Mouse (Mus musculus): Measurements from ENCODE around the gene Hs1bp3.

Hs1bp3 gene

DNA sequence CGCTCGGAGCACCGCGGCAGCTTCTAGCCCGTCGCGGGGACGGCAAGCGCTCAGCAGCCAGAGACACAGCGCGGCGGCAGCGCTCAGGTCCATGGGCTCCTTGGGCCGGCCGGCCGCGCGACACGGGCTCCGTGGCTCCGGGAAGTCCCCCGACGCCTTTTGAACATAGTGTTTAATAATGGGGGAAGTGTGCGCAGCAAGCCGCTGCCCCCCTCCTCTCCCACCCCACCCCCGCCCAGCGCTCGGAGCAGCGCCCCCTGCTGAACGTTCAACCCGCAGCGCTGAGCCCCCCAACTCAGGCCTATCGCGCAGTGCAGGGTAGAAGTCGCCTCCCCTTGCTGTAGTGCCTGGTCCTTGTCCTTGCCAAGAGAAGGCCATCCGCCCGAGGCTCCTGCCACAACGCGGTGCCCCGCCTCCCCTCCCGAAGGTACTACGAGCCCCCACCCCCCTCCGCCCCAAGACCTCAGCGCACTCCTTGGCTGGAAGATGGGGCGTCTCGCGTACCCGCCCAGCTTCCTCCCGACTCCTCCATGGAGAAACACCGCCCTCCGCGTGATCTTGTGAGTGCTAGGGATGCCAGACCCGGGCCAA lies 11.3 kb upstream of the Hs1bp3 start, which contains the start of gene Gdf7:
Gene Gdf7 (minus strand): TSS at position 114 of the 591 bp plus-strand sequence.
- DNase-seq: no peak

DNA sequence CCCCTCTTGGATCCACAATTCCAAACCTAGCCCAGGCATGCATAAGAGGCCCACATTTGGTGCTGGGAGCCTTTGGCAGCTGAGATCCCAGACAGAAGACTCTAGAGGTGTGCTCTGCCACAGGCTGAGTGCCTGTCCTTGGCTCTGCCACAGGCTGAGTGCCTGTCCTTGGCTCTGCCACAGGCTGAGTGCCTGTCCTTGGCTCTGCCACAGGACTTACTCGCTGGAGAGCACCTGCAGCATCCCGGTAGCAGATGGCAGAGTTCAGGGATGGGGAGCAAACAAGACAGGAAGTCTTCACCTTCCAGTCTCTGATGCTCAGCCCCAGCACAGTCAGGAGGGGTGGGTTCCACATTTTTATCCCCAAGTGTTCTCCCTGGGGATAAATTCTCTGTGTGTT lies 8.0 kb upstream of the Hs1bp3 start:
- no peak for DNase-seq

DNA sequence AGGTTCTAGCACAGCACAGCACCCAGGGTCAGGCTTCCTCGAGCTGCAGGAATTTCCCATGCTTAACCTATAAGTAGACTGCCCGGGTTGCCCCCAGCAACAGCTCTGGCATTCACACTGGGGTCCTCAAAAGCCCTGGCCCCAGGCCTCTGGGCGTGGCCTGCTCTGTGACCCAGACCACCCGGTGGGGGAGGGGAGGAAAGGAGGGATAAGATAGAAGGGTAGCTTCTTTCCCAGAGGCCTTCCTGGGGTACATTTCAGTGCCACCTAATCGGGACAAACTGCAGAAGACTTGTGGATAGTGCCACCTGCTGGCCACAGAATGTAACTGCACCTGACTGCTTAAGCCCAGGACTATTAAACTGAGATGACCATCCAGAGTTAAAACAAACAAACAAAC lies 6.8 kb upstream of the Hs1bp3 start:
- DNase-seq: peak; percentile 84 to 85

DNA sequence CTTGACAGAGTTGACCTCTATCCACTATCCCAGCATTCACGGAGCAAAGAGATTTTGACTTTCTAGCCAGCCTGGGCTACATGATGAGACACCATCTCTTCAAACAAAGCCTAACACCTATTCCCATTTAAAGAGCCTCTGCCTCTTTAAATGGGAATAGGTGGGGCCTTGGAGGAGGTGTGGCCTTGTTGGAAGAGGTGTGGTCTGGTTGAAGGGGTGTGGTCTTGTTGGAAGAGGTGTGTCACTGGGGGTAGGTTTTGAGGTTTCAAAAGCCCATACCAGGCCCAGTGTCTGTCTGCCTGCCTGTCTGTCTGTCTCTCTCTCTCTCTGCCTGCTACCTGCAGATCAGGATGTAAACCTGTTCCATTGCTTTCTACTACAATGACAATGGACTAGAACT lies 6.3 kb upstream of the Hs1bp3 start:
- DNase-seq: no peak

DNA sequence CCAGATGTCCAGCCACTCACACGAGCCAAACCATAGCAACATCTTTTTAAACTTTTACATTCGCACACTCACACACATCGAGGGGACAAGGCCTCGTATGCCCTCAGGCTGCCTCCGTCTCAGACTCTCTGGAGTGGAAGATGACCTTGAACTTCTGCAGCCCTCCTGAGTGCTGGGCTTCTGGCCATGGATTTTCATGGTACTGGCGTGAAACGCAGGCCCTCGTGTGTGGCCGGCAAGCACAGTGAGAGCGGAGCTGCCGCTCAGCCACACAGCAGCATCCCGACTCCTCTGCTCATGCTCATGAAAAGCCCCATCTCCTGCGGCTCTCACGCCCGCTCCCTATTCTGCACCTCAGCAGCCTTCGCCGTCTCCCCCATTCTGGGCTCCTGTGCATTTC lies 2.2 kb upstream of the Hs1bp3 start:
- DNase-seq: no peak

DNA sequence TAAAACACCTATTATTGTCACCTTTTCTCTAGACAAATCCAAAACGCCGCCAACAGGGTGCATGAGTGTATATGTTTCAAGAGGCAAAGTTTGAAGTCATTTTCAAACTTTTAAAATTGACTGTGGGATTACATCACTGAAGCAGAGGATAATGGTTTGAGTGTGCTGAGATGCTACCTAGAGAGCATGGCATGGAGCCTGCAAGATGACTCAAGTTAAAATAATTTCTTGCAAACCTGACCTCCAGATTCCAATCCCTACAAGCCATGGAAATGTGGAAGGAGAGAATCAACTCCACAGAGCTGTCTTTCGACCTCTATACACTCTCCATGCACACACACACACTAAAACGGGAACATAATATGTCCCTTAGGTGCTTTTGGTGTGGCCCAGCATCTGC lies 966 bp upstream of the Hs1bp3 start:
- DNase-seq: no peak

DNA sequence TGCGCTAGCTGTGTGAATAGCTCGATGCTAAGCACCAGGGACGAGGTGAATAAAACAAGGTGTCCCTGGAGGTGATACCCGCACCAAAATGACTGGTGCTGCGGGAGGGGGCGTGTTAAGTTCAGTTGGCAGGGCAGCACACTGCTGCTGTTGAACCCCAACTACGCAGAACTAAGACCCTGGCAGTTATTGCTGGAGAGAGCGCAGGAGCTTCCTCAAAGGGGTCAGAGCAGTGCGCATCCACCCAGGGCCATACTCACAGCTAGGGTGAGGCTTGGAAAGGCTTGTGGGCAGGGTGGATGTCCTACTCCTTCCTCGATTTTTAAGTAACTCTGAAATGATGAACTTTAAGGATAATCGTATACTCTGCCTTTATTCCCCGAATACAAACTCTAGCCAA lies 541 bp downstream of the Hs1bp3 start:
- no peak for DNase-seq

DNA sequence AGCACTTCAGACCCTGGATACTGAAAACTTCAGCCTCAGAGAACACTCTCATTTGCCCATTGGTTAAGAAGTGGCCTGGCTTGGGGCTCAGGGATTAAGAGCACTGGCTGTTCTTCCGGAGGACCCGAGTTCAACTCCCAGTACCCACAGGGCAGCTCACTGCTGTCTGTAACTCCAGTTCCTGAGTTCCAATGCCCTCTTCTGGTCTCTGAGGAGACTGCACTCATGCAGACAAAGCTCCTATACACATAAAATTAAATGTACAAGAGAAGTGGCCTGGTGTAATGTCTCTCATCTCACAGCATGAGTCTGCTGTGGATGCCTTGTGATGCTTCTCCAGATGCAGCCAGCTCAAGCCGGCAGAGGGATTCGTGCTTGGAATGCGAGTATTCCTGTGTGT lies 3.3 kb downstream of the Hs1bp3 start:
- no peak for DNase-seq

DNA sequence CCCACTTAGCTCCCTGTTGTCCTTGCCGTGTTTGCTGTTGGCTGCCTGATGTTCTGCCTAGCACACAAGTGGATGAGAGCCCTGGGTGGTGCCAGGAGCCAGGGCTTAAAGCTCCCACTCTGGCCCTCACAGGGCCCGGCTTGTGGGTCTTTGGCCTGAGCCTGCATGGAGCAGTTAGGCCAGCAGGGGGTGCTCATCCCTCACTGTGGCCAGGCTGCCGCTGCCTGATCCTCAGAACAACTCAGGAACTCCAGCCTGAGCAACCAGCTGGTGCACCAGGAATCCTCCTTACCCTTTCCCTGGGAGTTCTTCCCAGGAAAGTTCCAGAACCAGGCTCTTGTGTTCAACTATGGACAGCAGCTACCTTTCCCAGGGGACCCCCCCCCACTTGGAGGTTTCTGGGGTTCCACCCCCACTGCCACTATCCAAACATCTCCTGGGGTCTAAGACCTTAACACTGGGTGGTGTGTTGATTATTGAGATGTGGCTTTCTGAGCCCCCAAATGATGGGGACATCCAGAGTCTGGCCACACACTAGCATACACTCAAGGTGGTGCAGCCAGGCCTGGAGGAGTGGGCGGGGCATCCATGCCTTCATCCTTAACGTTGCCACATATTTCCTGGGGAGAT lies 7.0 kb downstream of the Hs1bp3 start:
- DNase-seq: peak; percentile 90 to 93

DNA sequence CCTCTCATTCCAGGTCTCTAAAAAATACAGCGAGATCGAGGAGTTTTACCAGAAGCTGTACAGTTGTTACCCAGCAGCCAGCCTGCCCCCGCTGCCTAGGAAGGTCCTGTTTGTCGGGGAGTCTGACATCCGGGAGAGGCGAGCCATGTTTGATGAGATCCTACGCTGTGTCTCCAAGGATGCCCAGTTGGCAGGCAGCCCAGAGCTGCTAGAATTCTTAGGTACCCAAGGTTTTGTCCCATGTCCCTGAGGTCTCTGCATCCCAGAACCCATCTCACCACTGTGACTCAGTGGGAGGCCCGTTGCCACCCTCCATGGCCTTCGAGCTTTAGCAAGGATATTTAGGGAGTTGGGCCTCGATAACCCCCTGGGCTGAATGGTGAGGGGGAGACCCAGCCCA lies 8.3 kb downstream of the Hs1bp3 start:
- DNase-seq: peak in 1 of 2 experiments; percentile 45

DNA sequence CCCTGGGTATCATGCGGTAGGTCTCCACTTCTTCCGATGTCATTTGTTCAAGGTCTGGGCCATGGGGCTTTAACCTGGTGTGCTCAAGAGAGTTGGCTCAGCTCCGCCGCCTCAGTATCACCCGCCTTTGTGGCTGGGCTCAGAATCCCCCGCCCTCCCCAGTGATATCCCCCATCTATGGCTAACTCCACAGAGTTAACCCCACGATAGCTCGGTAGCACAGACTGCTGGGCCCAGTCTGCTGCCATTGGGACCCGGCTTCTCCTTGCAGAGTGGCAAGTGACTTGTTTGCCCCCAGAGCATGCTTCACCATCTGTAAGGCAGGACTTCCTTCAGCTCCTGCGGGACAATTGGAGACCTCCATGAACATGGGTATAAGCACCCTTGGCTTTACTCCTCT lies 10.9 kb downstream of the Hs1bp3 start:
- no peak for DNase-seq

DNA sequence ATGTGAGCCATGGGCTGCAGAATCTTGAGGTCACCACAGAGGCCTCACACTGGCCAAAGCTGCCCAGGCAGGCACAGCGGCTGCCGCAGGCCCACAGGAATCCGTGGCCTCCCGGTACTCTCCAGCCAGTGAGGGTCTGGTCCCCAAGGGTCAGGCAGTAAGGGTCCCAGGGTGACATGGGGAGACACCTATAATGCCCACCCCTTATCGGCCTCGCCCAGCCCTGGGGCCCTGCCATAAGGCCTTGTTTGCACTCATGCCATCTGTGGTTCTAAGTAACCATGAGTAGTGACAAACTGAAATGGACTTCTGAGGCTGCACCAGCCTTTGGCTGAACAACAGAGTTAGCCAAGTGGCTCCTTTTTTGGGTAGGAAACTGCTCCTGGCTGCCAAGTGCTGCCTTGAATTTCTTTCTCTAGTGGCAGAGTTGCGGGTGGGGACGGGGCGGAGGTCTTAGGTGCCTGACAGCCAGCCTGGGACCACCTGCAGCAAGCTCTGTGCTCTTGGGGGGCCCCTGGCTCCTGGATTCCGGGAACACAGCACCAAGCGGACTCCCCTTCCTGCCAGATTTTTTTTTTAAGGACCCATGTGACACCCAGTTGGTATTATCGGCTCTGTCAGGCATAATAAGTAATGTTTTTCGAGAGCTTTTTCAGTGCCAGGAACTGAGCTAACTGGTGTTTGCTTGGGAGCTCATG lies 12.2 kb downstream of the Hs1bp3 start:
- DNase-seq: peak; percentile 47 to 49

DNA sequence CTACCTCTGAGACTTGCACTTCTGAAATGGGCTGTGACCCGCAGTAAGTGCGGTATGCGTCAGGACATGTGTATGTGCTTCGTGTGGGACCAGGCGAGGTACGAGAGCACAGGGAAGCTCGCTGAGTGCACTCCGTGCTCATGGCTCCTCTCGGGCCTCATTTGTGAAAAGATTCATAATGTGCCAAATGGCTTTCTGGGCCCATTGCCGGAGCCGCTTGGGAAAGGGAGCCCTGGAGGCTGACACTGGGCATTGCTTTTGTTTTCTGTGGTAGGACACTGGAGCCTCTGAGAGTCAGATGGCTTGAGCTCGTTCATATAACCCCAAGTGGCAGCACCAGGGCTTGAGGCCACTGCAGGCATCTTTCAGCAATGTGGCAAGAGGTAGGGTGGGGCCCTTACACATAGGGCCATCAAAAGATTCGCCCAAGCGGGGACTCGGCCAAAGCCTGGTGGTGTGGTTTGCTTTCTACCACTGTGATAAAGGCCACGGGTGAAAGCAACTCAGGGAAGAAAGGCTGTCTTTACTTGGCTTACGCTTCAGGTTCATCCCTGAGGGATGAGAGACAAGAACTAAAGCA lies 12.8 kb downstream of the Hs1bp3 start:
- peak; percentile 66 to 68 for DNase-seq

DNA sequence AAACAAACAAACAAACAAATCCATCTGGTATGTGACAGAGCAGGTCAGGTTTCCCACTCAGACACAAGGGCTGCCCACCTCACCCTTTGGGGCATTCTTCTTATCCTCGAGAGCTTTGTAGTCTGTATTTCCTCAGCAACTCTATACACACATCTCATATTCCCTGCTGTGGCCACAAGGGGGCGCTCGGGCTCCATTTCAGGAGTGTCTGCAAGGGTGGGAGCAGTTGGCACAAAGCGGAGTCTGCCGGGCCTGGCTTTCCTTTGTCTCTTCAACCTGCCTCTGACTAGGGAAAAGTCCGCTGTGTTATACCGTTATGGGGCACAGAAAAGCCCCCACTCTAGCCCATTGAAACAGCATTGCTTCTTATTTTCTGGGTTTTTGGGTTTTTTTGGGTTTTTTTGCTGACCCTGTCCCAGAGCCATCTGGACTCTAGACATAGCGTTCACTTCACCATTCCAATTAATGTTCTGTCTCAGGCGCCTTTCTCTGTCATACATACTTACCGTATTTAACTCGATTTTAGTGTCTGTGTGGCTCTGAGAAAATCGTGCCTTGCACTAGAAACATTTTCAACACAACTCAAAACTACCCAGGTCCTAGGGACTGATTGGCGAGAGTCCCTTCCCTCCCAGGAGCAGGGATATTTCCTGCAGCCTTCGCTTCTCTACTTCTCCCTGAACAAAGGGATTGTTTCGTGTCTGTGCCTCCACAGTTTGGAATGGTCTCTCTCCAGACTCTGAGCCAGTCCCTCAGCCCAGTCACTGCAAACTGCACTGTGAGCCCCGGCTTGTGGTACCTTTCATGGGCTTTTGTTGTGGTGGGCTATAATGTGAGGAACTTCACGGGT lies 13.8 kb downstream of the Hs1bp3 start:
- peak; percentile 98 to 99 for DNase-seq

DNA sequence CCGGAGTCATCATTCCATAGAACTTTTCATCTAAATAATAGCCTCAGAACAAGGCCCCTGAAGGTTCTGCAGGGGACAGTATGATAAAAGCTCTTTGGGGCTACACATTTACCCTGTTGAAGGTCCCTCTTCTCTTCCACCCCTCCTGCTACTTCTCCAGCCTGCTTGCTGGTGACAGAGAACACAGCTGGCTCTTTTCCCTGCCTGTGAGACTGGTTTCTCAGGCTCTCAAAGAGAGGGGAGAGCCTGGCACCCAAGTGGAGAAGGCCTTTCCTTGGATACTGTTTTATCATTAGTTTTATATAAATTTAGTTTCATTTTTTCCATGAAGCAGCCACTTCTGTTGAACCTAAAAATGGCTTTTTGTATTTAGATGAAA lies 14.4 kb downstream of the Hs1bp3 start:
- DNase-seq: no peak

DNA sequence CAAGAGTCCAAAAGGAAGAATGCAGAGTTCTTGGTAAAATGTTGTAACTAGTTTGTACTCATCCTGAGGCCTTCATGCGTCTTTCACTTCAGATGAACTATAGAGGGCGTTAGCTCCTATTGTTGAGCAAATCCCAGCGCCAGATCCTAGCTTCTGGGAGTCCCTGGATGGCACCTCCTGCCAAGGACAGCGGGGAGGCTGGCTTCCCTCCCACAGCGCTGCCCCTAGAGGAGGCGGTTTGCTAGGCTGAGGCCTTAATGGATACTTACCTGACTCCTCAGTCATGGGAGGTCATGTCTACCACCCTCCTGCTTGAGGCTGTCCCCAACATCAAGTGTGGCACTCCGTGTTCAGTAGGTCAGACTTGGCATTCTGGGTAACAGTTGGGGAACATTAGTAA lies 16.0 kb downstream of the Hs1bp3 start:
- peak in 1 of 2 experiments; percentile 50 for DNase-seq

DNA sequence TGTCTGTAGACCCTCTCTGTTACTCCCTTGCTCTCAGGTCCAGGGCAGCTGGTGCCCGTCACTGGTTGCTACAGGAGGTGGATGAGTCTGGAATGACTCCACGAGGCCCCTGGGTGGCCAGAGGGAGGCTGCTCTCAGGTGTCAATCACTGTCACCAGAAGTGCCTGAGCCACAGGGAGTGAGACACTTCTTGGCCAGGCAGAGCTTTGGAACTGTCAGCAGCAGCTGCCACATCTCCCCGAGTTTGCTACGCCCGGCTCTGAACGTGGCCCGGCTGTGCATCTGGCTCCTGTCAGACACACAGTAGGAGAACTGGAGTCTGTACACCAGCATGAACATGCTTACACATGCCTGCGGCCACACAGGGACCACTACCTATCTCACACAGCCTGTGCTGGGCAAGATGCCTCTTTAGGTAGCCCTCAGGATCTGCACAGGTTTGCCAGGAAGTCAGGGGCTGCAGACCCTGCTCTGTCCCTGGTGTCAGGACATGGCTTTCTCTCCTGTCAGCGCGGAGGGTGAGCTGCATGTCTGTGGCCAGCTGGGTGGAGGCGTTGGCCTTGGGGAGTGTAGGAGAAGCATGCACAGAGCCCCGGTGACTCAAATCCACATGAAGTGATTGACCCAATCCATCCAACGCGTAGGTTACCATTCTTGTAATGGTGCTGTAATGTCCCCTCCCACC lies 18.4 kb downstream of the Hs1bp3 start:
- DNase-seq: peak; percentile 63 to 70

DNA sequence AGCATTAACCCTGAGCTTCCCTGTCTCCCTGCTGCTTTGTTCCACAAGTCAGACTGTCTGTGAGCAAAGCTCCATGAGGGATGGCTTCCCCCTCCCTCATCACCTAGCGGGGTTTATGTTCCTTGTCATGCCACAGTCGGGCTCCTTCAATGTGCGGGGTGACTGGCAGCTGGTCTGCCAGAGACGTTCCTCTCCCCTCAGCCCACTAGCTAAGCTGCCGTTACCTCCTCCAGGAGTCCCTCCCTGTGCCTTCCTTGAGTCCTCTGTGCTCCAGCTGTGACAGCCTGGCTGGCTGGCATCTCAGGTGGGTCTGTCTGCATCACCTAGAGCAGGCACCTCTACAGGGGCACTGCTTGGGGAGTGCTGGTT lies 18.9 kb downstream of the Hs1bp3 start:
- no peak for DNase-seq

DNA sequence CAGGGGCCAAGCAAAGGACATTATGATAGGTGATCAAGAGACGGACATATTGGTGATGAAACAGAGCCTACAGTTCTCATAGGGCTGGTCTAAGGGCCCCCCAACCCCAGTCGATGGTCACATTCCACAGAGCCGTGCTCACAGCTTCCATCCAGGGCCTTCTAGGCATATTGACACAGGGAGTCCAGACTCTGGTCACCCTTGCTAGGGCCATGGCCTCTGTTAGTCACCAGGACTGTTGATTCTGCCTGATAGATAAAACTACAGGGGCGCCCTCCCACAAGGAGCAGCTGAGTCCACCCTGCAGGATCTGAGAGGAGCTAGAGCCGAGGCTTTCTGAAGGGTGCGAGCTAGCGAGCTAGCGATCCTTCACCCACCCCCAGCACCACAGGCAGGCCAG lies 20.4 kb downstream of the Hs1bp3 start:
- DNase-seq: no peak

DNA sequence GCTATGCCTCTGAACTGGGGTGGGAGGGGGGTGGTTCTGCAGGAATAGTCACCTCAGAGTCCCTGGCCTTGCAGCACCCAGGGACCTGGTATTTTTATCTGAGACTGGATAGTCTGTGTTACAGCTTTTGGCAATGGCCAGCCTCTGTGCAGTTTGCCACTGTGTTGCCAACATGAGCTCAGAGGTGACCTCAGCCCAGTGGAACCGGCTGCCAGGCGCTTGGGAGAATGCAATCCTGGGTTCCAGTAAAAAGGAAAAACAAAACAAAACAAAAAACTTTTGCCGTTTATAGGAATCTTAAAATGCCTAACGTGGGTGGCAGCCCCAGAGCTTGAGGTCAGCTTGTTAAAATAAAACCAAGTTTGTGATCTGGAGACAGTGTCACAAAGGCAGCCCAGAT lies 21.0 kb downstream of the Hs1bp3 start:
- DNase-seq: no peak

DNA sequence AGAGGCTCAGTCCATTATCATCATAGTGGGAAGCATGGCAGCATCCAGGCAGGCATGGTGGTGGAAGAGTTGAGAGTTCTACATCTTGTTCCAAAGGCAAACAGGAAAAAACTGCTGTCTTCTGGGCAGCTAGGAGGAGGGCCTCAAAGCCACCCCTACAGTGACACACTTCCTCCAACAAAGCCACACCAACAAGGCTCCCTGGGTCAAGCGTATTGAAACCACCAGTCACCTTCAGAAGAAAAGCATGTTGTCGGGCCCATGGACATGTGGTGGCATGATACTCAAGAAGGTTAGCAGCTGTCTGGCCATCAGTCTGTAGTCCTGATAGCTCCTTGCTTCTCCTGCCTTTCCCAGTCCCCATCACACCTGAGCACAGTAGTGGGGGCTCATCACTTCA lies 22.3 kb downstream of the Hs1bp3 start:
- no peak for DNase-seq

DNA sequence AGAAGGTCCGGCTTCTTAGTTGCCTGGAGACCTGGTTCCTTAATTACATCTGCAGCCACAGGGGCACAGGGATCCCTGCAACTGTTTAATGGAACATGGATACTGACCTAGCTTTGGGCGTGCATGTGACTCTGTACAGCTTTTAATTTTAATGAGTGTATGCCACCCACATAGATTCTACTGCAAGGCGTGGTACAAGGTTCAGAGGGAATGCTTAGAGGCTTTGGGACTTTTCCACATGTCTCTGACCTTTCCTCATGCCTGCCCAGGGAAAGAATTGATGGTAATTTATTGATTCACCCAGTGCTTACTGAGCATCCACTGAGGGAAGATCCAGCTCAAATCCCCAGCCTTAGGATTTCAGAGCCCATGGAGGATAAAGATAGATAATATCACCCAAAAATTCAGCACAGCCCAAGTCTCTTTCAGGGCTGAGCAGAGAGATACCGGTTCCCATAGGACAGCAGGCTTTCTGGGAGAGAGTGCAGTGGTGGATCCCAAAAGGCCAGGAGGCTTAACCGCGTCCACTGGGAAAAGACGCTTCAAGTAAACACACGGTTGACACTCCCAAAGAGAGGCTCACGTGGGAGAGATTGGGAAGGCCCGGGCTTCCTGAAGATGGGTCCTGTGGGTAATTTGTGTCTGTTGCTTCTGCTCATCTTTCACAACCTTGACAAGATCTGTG lies 23.5 kb downstream of the Hs1bp3 start:
- DNase-seq: no peak

Data from cerebellum, postnatal 14 days (tissue).